Mouse (Mus musculus) right cerebral cortex, adult 2 months (tissue): Measurements from ENCODE around the gene Cd44.

Experiments
- DNase-seq, 2 experiments: peaks; one replicate each; pipeline ENCODE4 v3.0.0; 2021 to 2022; ENCODE audit warnings: low spot score in 2 of 2

The Cd44 gene

GRCm38 (mm10) chr2:102913833-102914545, 12.5 kb upstream of the Cd44 start:
- no peak for DNase-seq

- DNase-seq = no peak
These were observed 11.5 kb upstream of the Cd44 start for GRCm38 (mm10) chr2:102912951-102913350.

GRCm38 (mm10) chr2:102912469-102912868, 11.0 kb upstream of the Cd44 start:
- DNase-seq = no peak

- no peak for DNase-seq
These were observed 7.9 kb upstream of the Cd44 start for GRCm38 (mm10) chr2:102909403-102909802.

- no peak for DNase-seq
These were observed 4.1 kb upstream of the Cd44 start for GRCm38 (mm10) chr2:102905604-102906003.

GRCm38 (mm10) chr2:102901828-102902223, 361 bp upstream of the Cd44 start:
- no peak for DNase-seq

- DNase-seq = no peak
These were observed 1.2 kb downstream of the Cd44 start for GRCm38 (mm10) chr2:102900230-102900721.

GRCm38 (mm10) chr2:102899238-102899637, 2.2 kb downstream of the Cd44 start:
- DNase-seq = no peak

- no peak for DNase-seq
These were observed 2.9 kb downstream of the Cd44 start for GRCm38 (mm10) chr2:102898585-102898984.

GRCm38 (mm10) chr2:102896154-102896553, 5.3 kb downstream of the Cd44 start:
- DNase-seq = no peak

- DNase-seq = no peak
These were observed 6.3 kb downstream of the Cd44 start for GRCm38 (mm10) chr2:102895197-102895596.

GRCm38 (mm10) chr2:102894785-102895184, 6.7 kb downstream of the Cd44 start:
- no peak for DNase-seq

- DNase-seq = no peak
These were observed 12.7 kb downstream of the Cd44 start for GRCm38 (mm10) chr2:102888688-102889225.

GRCm38 (mm10) chr2:102887137-102887536, 14.3 kb downstream of the Cd44 start:
- no peak for DNase-seq

- DNase-seq = no peak
These were observed 15.0 kb downstream of the Cd44 start for GRCm38 (mm10) chr2:102886306-102886935.

GRCm38 (mm10) chr2:102882597-102883272, 18.7 kb downstream of the Cd44 start:
- no peak for DNase-seq

GRCm38 (mm10) chr2:102882004-102882588, 19.4 kb downstream of the Cd44 start:
- DNase-seq = no peak

- DNase-seq = no peak
These were observed 23.0 kb downstream of the Cd44 start for GRCm38 (mm10) chr2:102878513-102878912.

GRCm38 (mm10) chr2:102877463-102877862, 24.0 kb downstream of the Cd44 start:
- DNase-seq = no peak

- no peak for DNase-seq
These were observed 25.3 kb downstream of the Cd44 start for GRCm38 (mm10) chr2:102876141-102876540.

GRCm38 (mm10) chr2:102873848-102874247, 27.6 kb downstream of the Cd44 start:
- DNase-seq = no peak

GRCm38 (mm10) chr2:102873194-102873593, 28.3 kb downstream of the Cd44 start:
- no peak for DNase-seq
